Mouse (Mus musculus) neural tube, embryonic 11.5 days (tissue): ENCODE data around the gene Olfr1057. TPM values are rescaled to one million over a fixed set of nuclear protein-coding genes. Genes with fewer than 3 reads are reported as not detected.

Source experiments
- ATAC-seq: fragments of 200-750 bp; cut with Nextera tagmentation; 2 replicates; pipeline ENCODE4 v1.8.0; 2017; ENCODE audit warnings: moderate number of reproducible peaks, mild to moderate bottlenecking, moderate TSS enrichment, moderate library complexity; ENCODE audit not compliant: insufficient read depth, low FRiP score, low TSS enrichment
- DNase-seq: peaks from one replicate; pipeline ENCODE4 v3.0.0-alpha.2; 2015; ENCODE audit warnings: low spot score
- H3K27ac ChIP-seq: fragments of 300-500 bp; sonication (generic); 2 replicates; pipeline ENCODE4 v1.5.1; 2014; ENCODE audit warnings: low read depth, mild to moderate bottlenecking, low read length
- H3K27me3 ChIP-seq: fragments of 300-500 bp; sonication (generic); 2 replicates; pipeline ENCODE4 v1.6.1; 2014; ENCODE audit warnings: mild to moderate bottlenecking, low read length, mixed read lengths; ENCODE audit not compliant: control insufficient read depth, insufficient read depth
- H3K36me3 ChIP-seq: fragments of 300-500 bp; sonication (generic); 2 replicates; pipeline ENCODE4 v1.6.1; 2014; ENCODE audit warnings: mild to moderate bottlenecking, low read length, moderate library complexity, mixed read lengths; ENCODE audit not compliant: control insufficient read depth, insufficient read depth
- H3K4me1 ChIP-seq: fragments of 300-500 bp; sonication (generic); 2 replicates; pipeline ENCODE4 v1.6.1; 2014; ENCODE audit warnings: low read length, mixed read lengths; ENCODE audit not compliant: control insufficient read depth, insufficient read depth
- H3K4me2 ChIP-seq: fragments of 300-500 bp; sonication (generic); 2 replicates; pipeline ENCODE4 v1.6.1; 2014; ENCODE audit warnings: low read depth, mild to moderate bottlenecking, moderate library complexity
- H3K4me3 ChIP-seq: fragments of 300-500 bp; sonication (generic); 2 replicates; pipeline ENCODE4 v1.5.1; 2014; ENCODE audit warnings: low read depth, low read length
- H3K9ac ChIP-seq: fragments of 300-500 bp; sonication (generic); 2 replicates; pipeline ENCODE4 v1.6.1; 2014; ENCODE audit warnings: mild to moderate bottlenecking, low read length
- H3K9me3 ChIP-seq: fragments of 300-500 bp; sonication (generic); 2 replicates; pipeline ENCODE4 v1.6.1; 2016; ENCODE audit warnings: low read length; ENCODE audit not compliant: control insufficient read depth
- WGBS: fragments of 180-500 bp; shearing (Covaris S2); extraction: QIAGEN DNeasy Blood & Tissue Kit; methylation state at CpG from one replicate; pipeline ENCODE4 v1.1.7; 2014; 5-methylcytosine and 5-hydroxymethylcytosine counted together
- polyA plus RNA-seq: library from polyadenylated mRNA; unstranded; fragments of >200 nt; fragmentation: Nextera tagmentation; extraction: Ambion mirVana; gene quantifications from 2 replicates; pipeline ENCODE4 v1.2.1, GENCODE M21; 2014

Olfr1057 gene
- polyA plus RNA-seq, 1 experiment from 2014 or later = not detected

GRCm38 (mm10) chr2:86335333-86335732, 42.9 kb downstream of the Olfr1057 start, which contains the start of gene Olfr1054:
Olfr1054 (minus strand) TSS chr2:86335433.
- Histone ChIP-seq H3K4me3 (no peak within 1 kb of the TSS), H3K4me1 (no peaks in the 10 kb centered on the region), H3K4me2 (no peak within 1 kb of the TSS), H3K9me3 (no peaks in the 10 kb centered on the region), H3K36me3 (no peaks in the 10 kb centered on the region), H3K27me3 (no peaks in the 10 kb centered on the region), H3K9ac (no peak within 1 kb of the TSS), H3K27ac (no peak within 1 kb of the TSS)
- DNase-seq (no peak), ATAC-seq (no peak)
- WGBS = 88% methylated on average over 3 of the region's 3 CpGs

Other genes starting within 250 kb of the Olfr1057 start
- not detected in 2 replicates for gene Olfr1039, start 242.5 kb downstream of the Olfr1057 start, polyA plus RNA-seq
- gene Olfr1040, start 231.7 kb downstream of the Olfr1057 start, polyA plus RNA-seq = not detected in 2 replicates
- not detected in 2 replicates for gene Olfr1042, start 216.6 kb downstream of the Olfr1057 start, polyA plus RNA-seq
- gene Olfr1043, start 210.9 kb downstream of the Olfr1057 start, polyA plus RNA-seq = not detected in 2 replicates
- not detected in 2 replicates for gene Olfr1044, start 200.6 kb downstream of the Olfr1057 start, polyA plus RNA-seq
- gene Olfr52, start 192.7 kb downstream of the Olfr1057 start, polyA plus RNA-seq = not detected in 2 replicates
- not detected in 2 replicates for gene Olfr1045, start 175.4 kb downstream of the Olfr1057 start, polyA plus RNA-seq
- not detected in 2 replicates for gene Olfr1046, start 159.1 kb downstream of the Olfr1057 start, polyA plus RNA-seq
- gene Olfr1047, start 147.0 kb downstream of the Olfr1057 start, polyA plus RNA-seq = not detected in 2 replicates
- gene Olfr1048, start 138.1 kb downstream of the Olfr1057 start, polyA plus RNA-seq = not detected in 2 replicates
- gene Olfr1049, start 120.1 kb downstream of the Olfr1057 start, polyA plus RNA-seq = not detected in 2 replicates
- not detected in 2 replicates for gene Olfr1051, start 99.3 kb downstream of the Olfr1057 start, polyA plus RNA-seq
- gene Olfr1052, start 85.9 kb downstream of the Olfr1057 start, polyA plus RNA-seq = not detected in 2 replicates
- gene Olfr1053, start 63.1 kb downstream of the Olfr1057 start, polyA plus RNA-seq = not detected in 2 replicates
- not detected in 2 replicates for gene Olfr1054, start 43.0 kb downstream of the Olfr1057 start, polyA plus RNA-seq
- gene Olfr1055, start 28.1 kb downstream of the Olfr1057 start, polyA plus RNA-seq = not detected in 2 replicates
- not detected in 2 replicates for gene Olfr1056, start 15.9 kb downstream of the Olfr1057 start, polyA plus RNA-seq
- gene Olfr1058, start 10.2 kb upstream of the Olfr1057 start, polyA plus RNA-seq = not detected in 2 replicates
- gene Olfr1061, start 35.7 kb upstream of the Olfr1057 start, polyA plus RNA-seq = not detected in 2 replicates
- not detected in 2 replicates for gene Olfr1062, start 48.4 kb upstream of the Olfr1057 start, polyA plus RNA-seq
- not detected in 2 replicates for gene Olfr1065, start 72.2 kb upstream of the Olfr1057 start, polyA plus RNA-seq
- gene Olfr1066, start 77.9 kb upstream of the Olfr1057 start, polyA plus RNA-seq = not detected in 2 replicates
- not detected in 2 replicates for gene Olfr228, start 109.0 kb upstream of the Olfr1057 start, polyA plus RNA-seq
- not detected in 2 replicates for gene Olfr1076, start 130.1 kb upstream of the Olfr1057 start, polyA plus RNA-seq
- not detected in 2 replicates for gene Olfr1079, start 164.1 kb upstream of the Olfr1057 start, polyA plus RNA-seq
- gene Olfr1080, start 179.8 kb upstream of the Olfr1057 start, polyA plus RNA-seq = not detected in 2 replicates
- gene Olfr1082, start 220.6 kb upstream of the Olfr1057 start, polyA plus RNA-seq = not detected in 2 replicates